Mouse (Mus musculus) bone marrow, adult 2 months (tissue): ENCODE measurements around the gene Arhgdia. TPM values are rescaled to one million over a fixed set of nuclear protein-coding genes. Genes with fewer than 3 reads are reported as not detected.
A peak's percentile ranks its signal among the peaks of the same experiment; 100 is the strongest.
"Not testable (repeated sequence)": the region's sequence is repeated elsewhere in the genome, so short reads cannot be mapped to it uniquely, and the experiment has no call there.

Experiments used
- H3K27ac ChIP-seq: fragments of 200-500 bp; 2 replicates; pipeline ENCODE4 v1.5.1; 2012; ENCODE audit warnings: low read depth, mild to moderate bottlenecking, control low read depth, inconsistent platforms, low read length; ENCODE audit not compliant: control insufficient read depth, poor library complexity, insufficient read depth
- H3K4me1 ChIP-seq: fragments of 200-500 bp; 2 replicates; pipeline ENCODE4 v1.6.1; 2011; ENCODE audit warnings: low read length; ENCODE audit not compliant: control insufficient read depth, insufficient read depth
- H3K4me3 ChIP-seq: fragments of 200-500 bp; replicated peaks from 2 replicates; pipeline ENCODE3; 2011; ENCODE audit warnings: mild to moderate bottlenecking, low read depth, low read length, control low read depth; ENCODE audit not compliant: control insufficient read depth
- CTCF ChIP-seq: fragments of 200-500 bp; IDR thresholded peaks from 2 replicates; pipeline ENCODE4 v1.5.1; 2011; ENCODE audit warnings: low read length, control low read depth; ENCODE audit not compliant: control insufficient read depth, insufficient read depth
- POLR2A ChIP-seq: fragments of 200-500 bp; IDR thresholded peaks from 2 replicates; pipeline ENCODE4 v1.6.1; 2011; ENCODE audit warnings: low read depth, mild to moderate bottlenecking, control low read depth, low read length, borderline replicate concordance; ENCODE audit not compliant: control insufficient read depth
- WGBS: fragments of 180-500 bp; shearing (Covaris S2); methylation state at CpG from one replicate; pipeline ENCODE4 v1.1.7; 2018; 5-methylcytosine and 5-hydroxymethylcytosine counted together
- polyA plus RNA-seq: library from polyadenylated mRNA; stranded (reverse); fragments of >200 nt; gene quantifications from 2 replicates; pipeline ENCODE4 v1.2.4, GENCODE M21; 2011; ENCODE audit warnings: low replicate concordance; ENCODE audit not compliant: missing spikeins, insufficient read depth, insufficient read length

Gene Arhgdia
- polyA plus RNA-seq, 1 experiment: 172 TPM

- Histone ChIP-seq H3K4me3 (no peak overlapping the region), H3K4me1 (no peaks in the 10 kb centered on the region), H3K27ac (no peak overlapping the region)
- TF ChIP-seq POLR2A (no peak), CTCF (no peak)
- WGBS: 86% methylated on average over 13 of the region's 13 CpGs
Measured at GRCm38 (mm10) chr11:120560952-120561728, 20.3 kb downstream of the Arhgdia start.

GRCm38 (mm10) chr11:120558843-120559242 lies 22.6 kb downstream of the Arhgdia start:
- WGBS: 77% methylated on average over 6 of the region's 6 CpGs
- not testable (repeated sequence) for H3K4me1 ChIP-seq, H3K4me3 ChIP-seq, H3K27ac ChIP-seq

GRCm38 (mm10) chr11:120555260-120555659 lies 26.2 kb downstream of the Arhgdia start:
- WGBS: 63% methylated on average over 2 of the region's 2 CpGs
- H3K4me1 ChIP-seq: no peaks in the 10 kb centered on the region; the same call in 1 of the 2 replicates
- TF ChIP-seq POLR2A (no peak), CTCF (no peak)
- H3K27ac ChIP-seq: no peak overlapping the region
- H3K4me3 ChIP-seq: no peak overlapping the region

DNA sequence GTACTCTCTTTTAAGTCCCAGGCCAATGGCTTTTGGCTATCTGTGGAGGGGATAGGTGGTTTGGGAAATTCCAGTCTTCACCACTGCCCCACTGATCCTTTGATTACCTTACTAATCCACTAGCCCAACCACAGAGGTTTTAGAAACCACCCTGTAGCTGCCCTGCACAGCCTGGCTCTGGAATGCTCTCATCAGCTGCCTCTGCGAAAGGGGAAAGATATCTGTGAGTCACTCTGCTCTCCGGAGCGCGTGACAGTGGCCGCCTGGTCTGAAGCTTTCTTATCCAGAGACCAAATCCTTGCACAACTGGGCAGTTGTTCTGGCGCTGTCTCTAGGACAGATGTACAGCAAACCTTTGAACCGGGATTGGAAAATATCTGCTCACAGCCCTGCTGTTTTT lies 26.6 kb downstream of the Arhgdia start:
- WGBS: 76% methylated on average over 7 of the region's 7 CpGs
- no peak for TF ChIP-seq CTCF
- TF ChIP-seq POLR2A: no peak
- Histone ChIP-seq H3K27ac (no peak overlapping the region), H3K4me1 (peaks cover 3% of the 10 kb centered on the region), H3K4me3 (no peak overlapping the region)

DNA sequence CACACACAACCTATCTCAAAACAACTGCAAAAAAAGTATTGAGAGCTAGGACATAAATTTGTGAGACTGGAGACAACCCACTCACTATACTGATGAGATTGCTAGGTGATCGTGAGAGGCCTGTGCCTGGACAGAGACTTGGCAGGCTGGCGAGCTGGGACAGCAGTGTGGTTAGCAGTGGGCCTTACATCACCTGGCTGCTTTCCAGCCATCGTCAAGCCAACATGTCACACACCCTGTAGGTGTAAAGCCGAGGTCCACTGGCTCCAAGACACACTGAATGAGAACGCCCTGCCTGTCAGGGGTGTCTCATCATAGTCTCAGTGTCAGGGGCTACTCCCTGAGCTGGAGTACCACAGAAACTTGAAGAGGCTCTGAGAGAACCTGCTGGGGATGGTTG lies 28.7 kb downstream of the Arhgdia start:
- 61% methylated on average over 5 of the region's 5 CpGs for WGBS
- TF ChIP-seq POLR2A (no peak), CTCF (no peak)
- peaks cover 4% of the 10 kb centered on the region for H3K4me1 ChIP-seq
- no peak overlapping the region for H3K4me3 ChIP-seq
- H3K27ac ChIP-seq: no peak overlapping the region

GRCm38 (mm10) chr11:120550810-120551440 lies 30.5 kb downstream of the Arhgdia start, which contains the start of gene Ppp1r27:
Ppp1r27 (minus strand) TSS chr11:120551132.
- Histone ChIP-seq H3K27ac (peak within 1 kb of the TSS; percentile 91), H3K4me3 (peak within 1 kb of the TSS; percentile 80), H3K4me1 (peaks cover 4% of the 10 kb centered on the region)
- 93% methylated on average over 28 of the region's 28 CpGs for WGBS
- TF ChIP-seq POLR2A (no peak), CTCF (no peak)

- peak overlapping the region; percentile 80 for H3K4me3 ChIP-seq
- H3K4me1 ChIP-seq: peaks cover 4% of the 10 kb centered on the region
- H3K27ac ChIP-seq: peak overlapping the region; percentile 91
- WGBS: 57% methylated on average over 11 of the region's 11 CpGs
- TF ChIP-seq CTCF (no peak), POLR2A (no peak)
Measured at GRCm38 (mm10) chr11:120549986-120550809, 31.2 kb downstream of the Arhgdia start.
